Mouse (Mus musculus) granulocyte monocyte progenitor cell, adult 5-6 weeks (primary cell): Measurements from ENCODE around the gene Dis3l2. TPM values are rescaled to one million over a fixed set of nuclear protein-coding genes. Genes with fewer than 3 reads are reported as not detected.

Experiments used
- ATAC-seq: replicated peaks from 2 replicates; pipeline ENCODE4 v1.8.0; 2016; ENCODE audit warnings: mild to moderate bottlenecking, moderate TSS enrichment, inconsistent platforms; ENCODE audit not compliant: poor library complexity, severe bottlenecking
- total RNA-seq, 2 experiments: library from RNA; stranded (forward) in 1 of 2; stranded (reverse) in 1 of 2; fragments of 200-712, 200-1000 nt in 1 of 2; fragments of >200 nt in 1 of 2; fragmentation: Nextera tagmentation in 1 of 2; gene quantifications; 2 replicates each; pipeline ENCODE4 v1.2.3; 2014 to 2017

Gene Dis3l2
- total RNA-seq, 2 experiments from 2014 or later = 14.3 to 22.9 TPM

DNA sequence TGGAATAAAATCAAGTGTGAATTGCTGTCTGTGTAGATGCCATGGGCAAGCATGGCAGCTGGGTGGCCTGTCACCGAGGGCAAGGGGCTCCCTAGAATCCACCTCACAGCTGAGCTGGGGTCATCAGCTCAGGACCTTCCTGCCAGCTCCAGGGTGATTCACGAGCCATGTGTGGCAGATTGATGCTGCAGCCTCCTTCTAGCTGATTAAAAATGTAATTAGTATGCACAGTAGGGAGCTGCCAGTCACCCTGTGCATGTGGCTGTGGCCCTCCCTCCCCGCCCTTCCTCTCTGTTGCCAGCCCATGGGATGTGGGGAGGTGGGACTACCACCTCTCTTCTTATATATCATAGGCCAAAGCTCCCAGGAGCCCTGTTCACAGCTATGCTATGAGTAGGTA lies 346.5 kb downstream of the Dis3l2 start:
- ATAC-seq = no peak

DNA sequence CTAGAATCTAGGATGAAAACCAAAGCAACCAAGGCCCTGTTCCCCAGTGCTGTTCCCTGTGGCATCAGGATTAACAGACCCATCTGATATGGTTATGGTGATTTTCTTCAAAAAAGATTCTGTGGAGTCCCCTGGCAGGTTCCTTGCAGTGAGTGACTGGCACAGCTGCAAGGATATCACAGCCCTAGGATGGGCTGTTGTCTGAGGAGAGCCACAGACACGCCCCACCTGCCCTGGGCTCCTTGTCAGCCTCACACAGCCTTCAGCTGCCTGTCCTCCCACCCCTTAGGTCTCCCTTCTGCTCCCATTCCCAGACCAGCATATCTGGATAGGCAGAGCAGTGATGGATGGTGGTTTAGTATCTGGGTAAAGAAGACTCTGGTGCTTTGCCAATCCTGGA lies 347.1 kb downstream of the Dis3l2 start:
- ATAC-seq = no peak

DNA sequence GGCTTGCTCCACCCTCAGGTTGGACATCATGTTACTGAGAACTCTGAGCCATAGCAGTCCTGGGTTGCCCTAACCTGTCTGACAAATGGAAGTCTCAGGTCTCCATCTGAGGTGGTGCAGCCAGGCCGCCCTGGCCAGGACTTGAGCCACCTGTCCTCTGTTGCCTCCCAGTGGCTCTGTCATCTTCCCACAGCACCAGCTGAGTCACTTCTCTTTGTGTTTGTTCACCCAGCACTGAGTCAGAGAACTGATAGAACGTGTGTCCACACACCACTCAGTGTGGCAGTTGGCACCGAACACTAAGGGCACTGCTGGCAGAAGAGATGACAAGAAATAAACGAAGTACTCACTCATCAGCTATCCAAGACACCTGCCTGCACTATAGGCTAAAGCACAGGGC lies 347.8 kb downstream of the Dis3l2 start:
- ATAC-seq = no peak

DNA sequence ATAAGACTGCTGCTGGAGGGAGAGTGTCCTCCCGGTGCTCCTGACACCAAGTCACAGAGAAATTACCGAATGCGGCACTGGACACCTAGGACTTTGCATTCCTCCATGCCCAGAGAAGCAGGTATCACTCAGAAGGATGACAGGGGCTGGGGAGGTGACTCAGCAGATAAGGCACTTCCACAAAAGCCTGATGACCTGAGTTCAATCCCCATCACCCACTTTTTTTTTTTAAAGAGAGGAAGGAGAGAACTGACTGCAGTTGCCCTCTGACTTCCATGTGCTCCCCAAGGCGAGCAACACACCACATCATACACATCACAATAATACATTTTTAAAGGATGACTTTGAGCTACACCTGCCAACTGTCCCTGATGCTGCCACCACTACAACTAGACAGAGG lies 353.5 kb downstream of the Dis3l2 start:
- no peak for ATAC-seq

DNA sequence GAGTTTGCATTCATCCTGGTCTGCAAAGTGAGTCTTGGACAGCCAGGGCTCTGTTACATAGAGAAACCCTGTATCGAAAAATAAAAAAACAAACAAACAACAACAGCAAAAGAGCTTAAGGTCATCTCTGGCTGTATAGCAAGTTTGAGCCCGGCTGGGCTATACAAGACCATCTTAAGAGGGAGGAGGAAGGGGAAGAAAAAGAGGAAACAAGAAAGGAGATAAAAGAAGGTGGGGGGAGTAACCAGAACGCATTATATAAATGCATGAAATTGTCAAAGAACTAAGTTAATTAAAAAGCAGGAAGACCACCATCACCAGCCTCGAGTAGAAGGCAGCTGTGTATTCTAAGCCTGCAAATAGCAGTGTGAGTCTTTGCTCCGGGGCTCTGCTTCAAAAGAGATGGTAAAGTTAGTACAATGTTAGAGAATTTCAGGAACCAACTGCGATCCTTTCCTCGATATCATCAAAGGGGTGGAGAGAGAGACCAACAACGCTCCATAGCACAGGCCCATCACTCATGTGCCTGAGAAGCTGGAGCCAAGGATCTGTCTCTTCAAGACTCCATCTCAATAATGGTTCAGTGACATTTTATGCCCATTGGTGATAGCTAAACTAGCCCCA lies 355.5 kb downstream of the Dis3l2 start:
- ATAC-seq = no peak

DNA sequence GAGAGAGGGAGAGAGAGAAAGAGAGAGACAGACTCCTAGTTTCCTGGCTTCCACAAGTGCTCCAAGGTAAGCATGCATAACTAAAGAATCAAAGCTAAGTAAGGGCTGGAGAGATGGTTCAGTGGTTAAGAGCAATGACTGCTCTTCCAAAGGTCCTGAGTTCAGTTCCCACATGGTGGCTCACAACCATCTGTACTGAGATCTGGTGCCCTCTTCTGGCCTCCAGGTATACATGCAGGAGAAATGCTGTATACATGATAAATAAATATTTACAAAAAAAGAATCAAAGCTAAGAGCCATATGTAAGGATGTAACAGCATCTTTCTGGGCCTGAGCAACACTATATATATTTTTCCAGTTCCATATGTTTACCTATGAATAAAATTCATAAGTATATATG lies 357.3 kb downstream of the Dis3l2 start:
- no peak for ATAC-seq

DNA sequence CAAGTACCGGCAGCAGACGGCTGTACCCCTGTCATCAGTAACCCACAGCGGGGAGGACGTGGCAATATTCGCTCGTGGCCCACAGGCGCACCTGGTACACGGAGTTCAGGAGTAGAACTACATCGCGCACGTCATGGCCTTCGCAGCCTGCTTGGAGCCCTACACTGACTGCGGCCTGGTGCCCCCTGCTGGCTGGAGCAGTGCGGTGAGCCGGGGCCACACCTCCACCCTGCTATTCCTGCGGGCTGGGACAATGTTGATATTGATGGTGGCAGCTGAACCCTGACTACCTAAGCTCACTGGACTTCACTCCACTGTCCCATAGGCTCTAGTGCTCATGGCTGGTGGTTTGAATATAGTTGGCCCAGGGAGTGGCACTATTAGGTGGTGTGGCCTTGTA lies 367.1 kb downstream of the Dis3l2 start:
- ATAC-seq = peak; percentile 88

DNA sequence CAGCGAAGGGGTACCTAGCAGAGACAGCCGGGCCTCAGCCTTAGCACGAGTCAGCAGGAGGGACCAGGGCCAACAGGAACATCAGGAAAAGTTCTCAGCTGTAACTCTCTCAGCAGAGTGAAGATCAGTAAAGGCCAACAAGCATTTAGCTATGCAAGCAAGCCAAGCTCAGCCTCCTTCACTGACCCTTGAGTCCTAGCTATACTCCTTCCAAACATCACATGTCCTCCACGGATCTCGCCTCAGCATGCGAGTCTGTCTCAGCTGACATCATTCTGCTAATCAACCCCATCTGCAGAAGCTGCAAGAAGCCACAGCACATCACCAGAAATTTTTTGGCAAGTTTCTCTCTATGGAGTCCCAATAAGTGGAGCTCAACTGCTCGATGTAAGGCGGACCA lies 370.2 kb downstream of the Dis3l2 start:
- no peak for ATAC-seq

DNA sequence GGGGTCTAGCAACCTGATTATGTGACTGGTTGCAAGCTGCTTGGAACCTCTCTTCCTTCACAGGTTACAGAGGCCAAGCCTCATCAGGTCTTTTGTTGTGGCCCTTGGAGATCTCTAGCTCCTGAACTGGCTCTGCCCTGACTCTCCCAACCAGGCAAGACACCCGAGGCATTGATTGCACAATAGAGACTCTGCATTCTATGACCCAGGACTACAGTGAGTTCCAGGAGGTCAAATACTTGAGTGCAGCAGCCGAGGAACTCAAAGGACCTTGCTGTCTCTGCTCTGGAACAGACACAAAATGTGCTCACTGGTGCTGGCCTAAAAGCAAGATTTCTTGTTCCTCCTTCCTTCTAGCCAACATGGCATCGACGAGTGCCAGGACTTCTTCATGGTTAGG lies 382.6 kb downstream of the Dis3l2 start:
- ATAC-seq = no peak

DNA sequence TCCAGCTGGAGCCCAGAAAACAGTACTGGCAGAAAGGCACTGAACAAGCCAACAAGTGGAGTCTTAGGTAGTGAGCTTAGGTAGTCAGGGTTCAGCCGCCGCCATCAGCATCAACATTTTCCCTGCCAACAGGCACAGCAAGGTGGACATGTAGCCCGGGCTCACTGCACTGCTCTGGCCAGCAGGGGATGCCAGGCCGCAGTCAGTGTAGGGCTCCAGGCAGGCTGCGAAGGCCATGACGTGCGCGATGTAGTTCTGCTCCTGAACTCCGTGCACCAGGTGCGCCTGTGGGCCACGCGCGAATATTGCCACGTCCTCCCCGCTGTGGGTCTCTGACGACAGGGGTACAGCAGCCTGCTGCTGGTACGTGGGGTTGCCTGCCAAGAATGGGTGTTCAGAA lies 383.4 kb downstream of the Dis3l2 start:
- ATAC-seq = 0 out of 2 replicates have a peak, but pooled peaks have one; percentile 30

DNA sequence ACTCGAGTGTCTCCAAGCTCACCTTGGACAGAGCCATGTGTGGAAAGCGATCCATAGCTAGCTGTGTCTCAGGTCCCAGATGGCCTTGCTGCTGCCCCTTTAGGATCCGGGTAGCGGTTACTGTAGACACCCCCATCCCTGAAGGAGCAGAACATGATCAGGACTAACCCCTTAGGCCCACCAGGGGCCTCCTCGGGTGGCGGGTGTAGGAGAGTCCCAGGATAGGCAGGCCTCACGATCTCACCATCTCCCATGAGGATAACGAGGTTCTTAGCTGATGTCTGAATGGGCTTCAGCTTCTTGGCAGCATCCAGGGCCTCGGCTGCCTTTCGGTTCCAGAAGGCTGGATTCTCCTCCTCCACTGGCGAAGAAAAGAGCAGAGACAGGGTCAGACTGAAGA lies 385.6 kb downstream of the Dis3l2 start:
- ATAC-seq = no peak

DNA sequence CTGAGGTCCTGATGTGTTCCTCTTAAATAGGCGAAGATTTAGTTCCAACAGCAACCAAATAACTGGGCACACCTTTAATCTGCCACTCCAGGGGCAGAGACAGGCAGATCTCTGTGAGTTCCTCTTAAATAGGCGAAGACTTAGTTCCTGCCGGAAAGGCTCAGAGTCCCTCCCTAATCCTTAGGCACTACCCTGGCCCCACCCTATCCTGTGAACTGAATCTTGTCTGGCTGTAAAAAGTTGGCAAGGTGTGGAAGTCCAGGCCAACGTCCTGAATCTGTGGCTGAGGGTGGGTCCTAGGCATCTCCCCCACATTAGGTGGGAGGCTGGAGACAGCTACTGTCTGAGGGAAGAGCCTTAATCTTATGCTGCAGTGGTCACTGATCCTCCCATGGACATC lies 386.2 kb downstream of the Dis3l2 start, which contains the start of gene Alppl2:
Alppl2 (minus strand) TSS at position 101 of the 400 bp plus-strand sequence.
- no peak for ATAC-seq

DNA sequence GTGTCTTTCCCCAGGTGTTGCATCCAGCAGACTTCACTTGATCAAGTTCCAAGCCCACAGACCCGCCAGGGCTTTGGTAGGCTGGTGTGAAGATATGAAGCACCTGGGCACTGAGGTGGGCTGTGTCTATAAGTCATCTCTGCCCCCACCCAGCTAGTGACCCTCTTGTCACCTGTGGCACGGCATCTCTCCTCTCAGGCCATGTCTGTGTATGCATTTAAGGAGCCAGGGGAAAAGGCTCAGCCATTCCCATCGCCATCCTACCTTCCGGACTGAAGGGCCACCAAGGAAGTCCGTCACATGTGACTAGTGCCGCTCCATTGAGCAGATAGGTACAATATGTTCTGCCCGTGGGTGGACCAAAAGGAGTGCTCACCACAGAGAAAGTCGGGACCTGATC lies 392.0 kb downstream of the Dis3l2 start:
- no peak for ATAC-seq

DNA sequence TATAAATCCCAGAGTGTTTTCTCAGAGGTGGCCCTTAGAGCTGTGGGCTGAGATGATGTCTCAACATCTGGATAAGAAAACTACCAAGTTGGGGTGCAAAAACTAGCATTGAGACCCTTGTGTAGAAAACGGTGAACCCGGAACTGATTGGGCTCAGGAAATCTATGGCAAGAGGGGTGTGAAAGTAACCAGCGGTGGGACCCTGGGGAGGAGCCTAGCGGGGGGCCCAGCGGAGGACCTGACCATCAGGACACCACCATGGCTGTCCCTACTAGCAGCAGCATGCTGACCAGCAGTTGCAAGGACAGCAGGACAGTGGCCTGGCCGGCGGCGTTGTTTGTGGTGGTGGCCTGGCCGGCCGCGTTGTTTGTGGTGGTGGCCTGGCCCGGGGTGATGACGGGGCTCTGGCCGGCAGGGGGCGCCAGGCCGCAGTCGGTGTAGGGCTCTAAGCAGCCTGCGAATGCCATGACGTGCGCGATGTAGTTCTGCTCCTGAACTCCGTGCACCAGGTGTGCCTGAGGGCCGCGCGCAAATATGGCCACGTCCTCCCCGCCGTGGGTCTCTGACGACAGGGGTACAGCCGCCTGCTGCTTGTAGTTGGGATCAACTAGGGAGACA lies 394.9 kb downstream of the Dis3l2 start:
- peak; percentile 91 for ATAC-seq

Other genes with a start within 250 kb of the Dis3l2 start
- gene Ptma, start 177.1 kb upstream of the Dis3l2 start, total RNA-seq (2014; fragmentation: Nextera tagmentation) = 3,814 and 3,953 TPM in 2 replicates
- 7,771 and 8,789 TPM in 2 replicates for gene Ptma, start 177.1 kb upstream of the Dis3l2 start, total RNA-seq (2017)
- gene Pde6d, start 121.2 kb upstream of the Dis3l2 start, total RNA-seq (2014; fragmentation: Nextera tagmentation) = 57.7 and 68.0 TPM in 2 replicates
- 32.0 and 33.0 TPM in 2 replicates for gene Pde6d, start 121.2 kb upstream of the Dis3l2 start, total RNA-seq (2017)
- gene Cops7b, start 120.9 kb upstream of the Dis3l2 start, total RNA-seq (2014; fragmentation: Nextera tagmentation) = 22.1 and 29.3 TPM in 2 replicates
- gene Cops7b, start 120.9 kb upstream of the Dis3l2 start, total RNA-seq (2017) = 19.9 and 24.2 TPM in 2 replicates
- not detected in 2 replicates for gene Nppc, start 33.2 kb upstream of the Dis3l2 start, total RNA-seq (2014; fragmentation: Nextera tagmentation)
- not detected in 2 replicates for gene Nppc, start 33.2 kb upstream of the Dis3l2 start, total RNA-seq (2017)